Mouse (Mus musculus) urinary bladder, postnatal 4 days (tissue): ENCODE results near the gene Srd5a2.

Source experiments
- DNase-seq, 2 experiments: peaks; one replicate each; pipeline ENCODE4 v3.0.0; 2021 to 2022; ENCODE audit warnings: low spot score in 2 of 2

Srd5a2 gene

GRCm38 (mm10) chr17:73984508-73984907, 63.2 kb downstream of the Srd5a2 start:
- no peak for DNase-seq

GRCm38 (mm10) chr17:73982871-73983270, 64.8 kb downstream of the Srd5a2 start:
- DNase-seq: no peak

- DNase-seq: no peak
Observed at GRCm38 (mm10) chr17:73976066-73976465, 71.7 kb downstream of the Srd5a2 start.

- DNase-seq: no peak
Observed at GRCm38 (mm10) chr17:73972648-73973047, 75.1 kb downstream of the Srd5a2 start.

- no peak for DNase-seq
Observed at GRCm38 (mm10) chr17:73971291-73971690, 76.4 kb downstream of the Srd5a2 start.

GRCm38 (mm10) chr17:73970361-73971027, 77.2 kb downstream of the Srd5a2 start:
- peak in 1 of 2 experiments; percentile 29 for DNase-seq
